ENCODE assay signal across 18 mouse cellular contexts in the genomic region with DNA sequence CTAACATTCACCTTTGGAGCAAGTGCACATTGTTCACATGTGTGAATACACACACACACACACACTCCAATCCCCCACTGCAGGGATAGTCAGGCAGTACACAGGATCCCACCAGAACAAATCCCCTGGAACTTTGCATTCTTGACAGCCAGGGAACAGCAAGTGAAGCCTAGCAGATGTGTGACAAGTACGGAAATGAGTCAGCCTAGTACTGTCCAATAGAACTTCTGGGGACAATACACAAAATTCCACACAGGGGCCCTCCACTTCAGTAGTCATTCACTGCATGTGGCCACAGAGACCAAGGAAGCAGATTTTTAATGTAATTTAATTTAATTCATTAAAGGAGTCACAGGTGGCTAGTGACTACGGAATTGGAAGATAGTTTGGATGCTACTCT.
DNase-seq lines count a peak whose midpoint lies in the region; ATAC-seq and TF ChIP-seq lines count a peak whose summit lies in the region.
"Had no signal": no experiment of that assay in that cellular context is flagged by ENCODE, and none has a peak within 500 bp of the region (broad histone marks: within the 10 kb centered on the region; RNA-seq: fewer than 3 reads in every experiment).

No protein-coding gene starts in this region.

- no peak for ATAC-seq in heart, embryonic 12.5 days (ENCODE audit: insufficient number of reproducible peaks, low FRiP score)
- 0 out of 2 replicates have a peak, but pooled peaks have one; percentile 23 for ATAC-seq in kidney, embryonic 16.5 days (ENCODE audit: low FRiP score, low TSS enrichment)
- ATAC-seq: forebrain, embryonic 13.5 days; forebrain, postnatal 0 days had no signal

- H3K27ac ChIP-seq in heart, embryonic 12.5 days (ENCODE audit: poor library complexity, severe bottlenecking) = no peak overlapping the region
- no peak overlapping the region for H3K27ac ChIP-seq in kidney, embryonic 16.5 days (ENCODE audit: low read length)
- H3K27ac ChIP-seq in kidney, adult 2 months (ENCODE audit: insufficient read depth, low read depth, low read length) = no peak overlapping the region
- peak overlapping the region; percentile 20; the same call in 1 of the 2 replicates for H3K27ac ChIP-seq in embryonic fibroblast, embryonic 13.5 days (ENCODE audit: insufficient read depth, low read length)
- H3K27ac ChIP-seq: embryonic facial prominence, embryonic 13.5 days; forebrain, embryonic 13.5 days; hindbrain, embryonic 15.5 days had no signal

- H3K4me3 ChIP-seq in heart, embryonic 12.5 days = no peak overlapping the region
- no peak overlapping the region for H3K4me3 ChIP-seq in kidney, embryonic 16.5 days (ENCODE audit: low read length)
- H3K4me3 ChIP-seq in kidney, adult 2 months (ENCODE audit: insufficient read depth, low read depth, low read length) = no peak overlapping the region
- H3K4me3 ChIP-seq in embryonic fibroblast, embryonic 13.5 days (ENCODE audit: insufficient read depth, low read length) = no peak overlapping the region
- H3K4me3 ChIP-seq: embryonic facial prominence, embryonic 13.5 days; forebrain, embryonic 13.5 days; hindbrain, embryonic 15.5 days had no signal

- no peak overlapping the region for H3K9ac ChIP-seq in heart, embryonic 12.5 days
- no peak overlapping the region for H3K9ac ChIP-seq in kidney, embryonic 16.5 days (replicated peaks; ENCODE audit: low read length)
- H3K9ac ChIP-seq: embryonic facial prominence, embryonic 13.5 days; forebrain, embryonic 13.5 days; forebrain, postnatal 0 days; hindbrain, embryonic 15.5 days had no signal

- WGBS in heart, embryonic 12.5 days = 78% methylated on average over 2 of the region's 2 CpGs
- WGBS in kidney, embryonic 16.5 days = 86% methylated on average over 2 of the region's 2 CpGs
- WGBS in kidney, adult 2 months = 99% methylated on average over 2 of the region's 2 CpGs

- no peaks in the 10 kb centered on the region for H3K36me3 ChIP-seq in heart, embryonic 12.5 days
- no peaks in the 10 kb centered on the region for H3K36me3 ChIP-seq in kidney, embryonic 16.5 days (ENCODE audit: insufficient read depth, low read length)
- no peaks in the 10 kb centered on the region for H3K36me3 ChIP-seq in kidney, adult 2 months (ENCODE audit: control insufficient read depth, insufficient read depth, low read length)
- H3K36me3 ChIP-seq: embryonic facial prominence, embryonic 13.5 days; hindbrain, embryonic 15.5 days had no signal

- no peak for TF ChIP-seq POLR2A in kidney, adult 2 months (IDR thresholded peaks at IDR 0.05; ENCODE audit: low read depth, low read length)
- no peak for TF ChIP-seq POLR2A in embryonic fibroblast, embryonic 13.5 days (IDR thresholded peaks at IDR 0.05; ENCODE audit: low read depth, low read length)

- no peak for TF ChIP-seq CTCF in kidney, adult 2 months (conservative IDR thresholded peaks at IDR 0.05; ENCODE audit: insufficient read depth, insufficient read length, low read depth, low read length)
- TF ChIP-seq CTCF in embryonic fibroblast, embryonic 13.5 days (IDR thresholded peaks at IDR 0.05; ENCODE audit: borderline replicate concordance, insufficient read depth, low read length) = no peak

- no peak overlapping the region for H3K4me2 ChIP-seq in heart, embryonic 12.5 days
- no peak overlapping the region for H3K4me2 ChIP-seq in kidney, embryonic 16.5 days (replicated peaks; ENCODE audit: low read depth, low read length)
- H3K4me2 ChIP-seq: embryonic facial prominence, embryonic 13.5 days; forebrain, embryonic 13.5 days; hindbrain, embryonic 15.5 days had no signal

- peaks cover 9% of the 10 kb centered on the region; the same call in 1 of the 2 replicates for H3K4me1 ChIP-seq in heart, embryonic 12.5 days (replicated peaks)
- no peaks in the 10 kb centered on the region for H3K4me1 ChIP-seq in kidney, embryonic 16.5 days (ENCODE audit: insufficient read depth, low read length)
- H3K4me1 ChIP-seq in kidney, adult 2 months (ENCODE audit: control insufficient read depth, insufficient read depth, low read length) = no peaks in the 10 kb centered on the region
- peaks cover 16% of the 10 kb centered on the region for H3K4me1 ChIP-seq in embryonic fibroblast, embryonic 13.5 days (ENCODE audit: control insufficient read depth, insufficient read depth, low read length)
- H3K4me1 ChIP-seq: forebrain, embryonic 13.5 days had no signal

- H3K9me3 ChIP-seq in heart, embryonic 12.5 days (replicated peaks) = no peaks in the 10 kb centered on the region
- no peaks in the 10 kb centered on the region for H3K9me3 ChIP-seq in kidney, embryonic 16.5 days (ENCODE audit: low read length)
- H3K9me3 ChIP-seq: embryonic facial prominence, embryonic 13.5 days; forebrain, embryonic 13.5 days; hindbrain, embryonic 15.5 days had no signal

- peak; percentile 21 for DNase-seq in heart, adult 8-10 months (ENCODE audit: low spot score)
- DNase-seq in kidney, adult 2 months = no peak
- peak; percentile 47 for DNase-seq in 3T3-L1 (ENCODE audit: low read depth, low spot score)
- no peak for DNase-seq in testis, postnatal 10 days (ENCODE audit: low spot score)
- DNase-seq in adrenal gland, adult 2 months = no peak
- DNase-seq: adrenal gland, postnatal 14 days; cerebellum, adult 18-20 months; cerebellum, adult 9-11 months; cerebellum, postnatal 36 days; forebrain, postnatal 0 days; gastrocnemius, postnatal 14 days; kidney, adult 11 months had no signal

- no peaks in the 10 kb centered on the region for H3K27me3 ChIP-seq in heart, embryonic 12.5 days (replicated peaks)
- H3K27me3 ChIP-seq in kidney, embryonic 16.5 days (ENCODE audit: insufficient read depth, low read length) = no peaks in the 10 kb centered on the region
- H3K27me3 ChIP-seq in kidney, adult 2 months (replicated peaks; ENCODE audit: control insufficient read depth, insufficient read depth, low read length) = no peaks in the 10 kb centered on the region
- H3K27me3 ChIP-seq: embryonic facial prominence, embryonic 13.5 days; forebrain, embryonic 13.5 days; hindbrain, embryonic 15.5 days had no signal

Comparison
In these comparisons a context has a peak if more than half of its experiments do, and no peak if none do; other contexts are left out.
1. DNase-seq: peak in heart, adult 8-10 months (single experiment) and 3T3-L1 (single experiment); none in kidney, adult 2 months (single experiment), testis, postnatal 10 days (single experiment) and adrenal gland, adult 2 months (single experiment).